Mouse (Mus musculus) v-Abl transformed pro-B cells (cell line): ENCODE measurements around the gene Sfi1.
"Not testable (repeated sequence)": the region's sequence is repeated elsewhere in the genome, so short reads cannot be mapped to it uniquely, and the experiment has no call there.

Experiments
- in situ Hi-C, 2 experiments: fragments of 400-800 bp; cut with MboI; formaldehyde crosslinking; loops; one replicate each; pipeline ENCODE4 v1.15.1; 2025; ENCODE audit not compliant: unreplicated experiment in 2 of 2

Sfi1 gene

DNA sequence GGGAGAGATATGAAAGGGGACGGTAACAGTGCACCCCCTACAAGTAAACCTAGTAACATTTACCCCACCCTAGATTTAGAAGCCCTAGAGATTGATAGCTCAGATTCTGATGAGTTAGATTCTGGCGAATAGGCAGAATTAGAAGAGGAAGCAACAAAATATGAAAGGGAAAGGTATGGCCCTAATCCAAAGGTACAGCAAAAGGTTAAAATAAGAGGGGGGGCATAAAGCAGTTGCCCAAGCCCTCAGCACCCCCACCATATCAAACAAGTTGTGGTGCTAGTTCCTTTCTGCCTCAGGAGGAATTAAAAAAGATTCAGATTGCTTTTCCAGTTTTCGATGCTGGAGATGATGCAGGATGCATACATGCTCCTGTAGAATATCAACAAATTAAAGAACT lies 87.1 kb downstream of the Sfi1 start:
- in situ Hi-C loops, result no loop called here

- in situ Hi-C loops, result no loop called here
Measured at GRCm38 (mm10) chr11:3105261-3105731, 88.0 kb downstream of the Sfi1 start.

GRCm38 (mm10) chr11:3104501-3105260 lies 88.6 kb downstream of the Sfi1 start:
- in situ Hi-C loops, result not testable (repeated sequence)

DNA sequence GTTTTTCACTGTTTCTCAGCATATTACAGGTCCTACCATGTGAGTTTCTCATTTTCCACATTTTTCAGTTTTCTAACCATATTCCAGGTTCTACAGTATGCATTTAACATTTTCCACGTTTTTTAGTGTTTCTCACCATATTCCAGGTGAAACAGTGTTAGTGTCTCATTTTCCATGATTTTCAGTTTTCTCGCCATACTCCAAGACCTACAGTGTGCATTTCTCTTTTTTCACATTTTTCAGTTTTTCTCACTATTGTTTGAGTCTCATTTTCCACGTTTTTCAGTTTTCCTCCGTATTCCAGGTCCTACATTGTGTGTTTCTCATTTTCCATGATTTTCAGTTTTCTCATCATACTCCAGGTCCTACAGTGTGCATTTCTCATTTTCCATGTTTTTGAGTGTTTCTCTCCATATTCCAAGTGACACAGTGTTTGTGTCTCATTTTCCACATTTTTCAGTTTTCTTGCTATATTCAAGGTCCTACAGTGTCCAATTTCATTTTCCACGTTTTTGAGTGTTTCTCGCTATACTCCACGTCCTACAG lies 89.6 kb downstream of the Sfi1 start:
- in situ Hi-C loops, result no loop called here

GRCm38 (mm10) chr11:3102626-3103025 lies 90.6 kb downstream of the Sfi1 start:
- in situ Hi-C loops, result not testable (repeated sequence)

- in situ Hi-C loops, result no loop called here
Measured at GRCm38 (mm10) chr11:3101875-3102494, 91.3 kb downstream of the Sfi1 start.

DNA sequence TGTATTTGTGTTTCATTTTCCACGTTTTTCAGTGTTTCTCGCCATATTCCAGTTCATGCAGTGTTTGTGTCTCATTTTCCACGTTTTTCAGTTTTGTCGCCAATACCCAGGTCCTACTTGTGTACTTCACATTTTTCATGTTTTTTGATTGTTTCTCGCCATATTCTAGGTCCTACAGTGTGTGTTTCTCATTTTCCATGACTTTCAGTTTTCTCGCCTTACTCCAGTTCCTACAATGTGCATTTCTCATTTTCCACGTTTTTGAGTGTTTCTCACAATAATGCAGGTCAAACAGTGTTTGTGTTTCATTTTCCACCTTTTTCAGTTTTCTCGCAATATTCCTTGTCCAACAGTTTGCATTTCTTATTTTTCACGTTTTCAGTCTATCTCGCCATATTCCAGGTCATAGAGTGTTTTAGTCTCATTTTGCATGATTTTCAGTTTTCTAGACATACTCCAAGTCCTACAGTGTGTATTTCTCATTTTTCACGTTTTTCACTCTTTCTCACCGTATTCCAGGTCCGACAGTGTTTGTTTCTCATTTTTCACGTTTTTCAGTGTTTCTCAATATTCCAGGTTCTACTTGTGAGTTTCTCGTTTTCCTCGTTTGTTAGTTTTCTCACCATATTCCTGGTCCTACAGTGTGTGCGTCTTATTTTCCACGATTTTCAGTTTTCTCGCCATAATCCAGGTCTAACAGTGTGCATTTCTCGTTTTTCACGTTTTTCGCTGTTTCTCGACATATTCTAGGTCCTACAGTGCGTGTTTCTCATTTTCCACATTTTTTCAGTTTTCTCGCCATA lies 92.0 kb downstream of the Sfi1 start:
- in situ Hi-C loops, result no loop called here

GRCm38 (mm10) chr11:3100066-3100645 lies 93.1 kb downstream of the Sfi1 start:
- in situ Hi-C loops, result not testable (repeated sequence)
